Mouse (Mus musculus) bone marrow macrophage, adult 2 months (primary cell): ENCODE data around the gene Shmt2. TPM values are rescaled to one million over a fixed set of nuclear protein-coding genes. Genes with fewer than 3 reads are reported as not detected.

Source experiments
- H3K27ac ChIP-seq: 2 replicates; pipeline ENCODE4 v1.5.1; 2012; ENCODE audit warnings: low read depth, low read length; ENCODE audit not compliant: insufficient read depth
- H3K4me1 ChIP-seq: 2 replicates; pipeline ENCODE4 v1.6.1; 2012; ENCODE audit warnings: low read length; ENCODE audit not compliant: control insufficient read depth, insufficient read depth
- H3K4me3 ChIP-seq: 2 replicates; pipeline ENCODE4 v1.5.1; 2012; ENCODE audit warnings: mild to moderate bottlenecking, low read length, moderate library complexity; ENCODE audit not compliant: insufficient read depth
- CTCF ChIP-seq: IDR thresholded peaks from 2 replicates; pipeline ENCODE4 v1.5.1; 2012; ENCODE audit warnings: low read depth, mild to moderate bottlenecking, low read length, moderate library complexity
- POLR2A ChIP-seq: IDR thresholded peaks from 2 replicates; pipeline ENCODE4 v1.6.1; 2012; ENCODE audit warnings: mild to moderate bottlenecking, low read depth, low read length, borderline replicate concordance
- polyA plus RNA-seq: library from polyadenylated mRNA; stranded (reverse); fragments of >200 nt; gene quantifications from 2 replicates; pipeline ENCODE4 v1.2.4, GENCODE M21; 2012; ENCODE audit not compliant: missing spikeins, insufficient read depth, insufficient read length

Shmt2 gene
- polyA plus RNA-seq: 21.0 and 22.8 TPM in 2 replicates

GRCm38 (mm10) chr10:127522088-127522581 lies at the start of gene Shmt2:
Gene Shmt2 (minus strand): TSS chr10:127522444.
- peak within 1 kb of the TSS; percentile 18; the same call in 1 of the 2 replicates for H3K27ac ChIP-seq
- peak within 1 kb of the TSS; percentile 86 for H3K4me3 ChIP-seq
- TF ChIP-seq CTCF (no peak), POLR2A (no peak)
- H3K4me1 ChIP-seq: peaks cover 17% of the 10 kb centered on the region

- no peak for TF ChIP-seq CTCF
- TF ChIP-seq POLR2A: no peak
- no peak overlapping the region for H3K27ac ChIP-seq
- peaks cover 6% of the 10 kb centered on the region for H3K4me1 ChIP-seq
- H3K4me3 ChIP-seq: no peak overlapping the region
Measured at GRCm38 (mm10) chr10:127570937-127571641, 48.8 kb upstream of the Shmt2 start.

GRCm38 (mm10) chr10:127570384-127570783 lies 48.1 kb upstream of the Shmt2 start:
- Histone ChIP-seq H3K27ac (peak overlapping the region; percentile 12; the same call in 1 of the 2 replicates), H3K4me1 (peaks cover 6% of the 10 kb centered on the region), H3K4me3 (no peak overlapping the region)
- TF ChIP-seq CTCF: no peak
- TF ChIP-seq POLR2A: no peak

- Histone ChIP-seq H3K4me1 (peaks cover 6% of the 10 kb centered on the region), H3K27ac (peak overlapping the region; percentile 34), H3K4me3 (no peak overlapping the region)
- TF ChIP-seq CTCF (peak; percentile 76), POLR2A (no peak)
Measured at GRCm38 (mm10) chr10:127569450-127569849, 47.2 kb upstream of the Shmt2 start.

GRCm38 (mm10) chr10:127566553-127567326 lies 44.5 kb upstream of the Shmt2 start:
- H3K27ac ChIP-seq: no peak overlapping the region
- TF ChIP-seq POLR2A: no peak
- TF ChIP-seq CTCF: no peak
- no peak overlapping the region for H3K4me3 ChIP-seq
- peaks cover 6% of the 10 kb centered on the region for H3K4me1 ChIP-seq

GRCm38 (mm10) chr10:127564301-127564700 lies 42.1 kb upstream of the Shmt2 start:
- H3K4me3 ChIP-seq: no peak overlapping the region
- no peak overlapping the region for H3K27ac ChIP-seq
- H3K4me1 ChIP-seq: no peaks in the 10 kb centered on the region
- TF ChIP-seq CTCF (no peak), POLR2A (no peak)

- no peak for TF ChIP-seq CTCF
- TF ChIP-seq POLR2A: no peak
- Histone ChIP-seq H3K4me3 (no peak overlapping the region), H3K27ac (no peak overlapping the region), H3K4me1 (no peaks in the 10 kb centered on the region)
Measured at GRCm38 (mm10) chr10:127563840-127564239, 41.6 kb upstream of the Shmt2 start.

GRCm38 (mm10) chr10:127561145-127561544 lies 38.9 kb upstream of the Shmt2 start:
- TF ChIP-seq POLR2A (no peak), CTCF (no peak)
- no peak overlapping the region for H3K4me3 ChIP-seq
- H3K27ac ChIP-seq: no peak overlapping the region
- H3K4me1 ChIP-seq: no peaks in the 10 kb centered on the region

GRCm38 (mm10) chr10:127557397-127557796 lies 35.2 kb upstream of the Shmt2 start:
- TF ChIP-seq POLR2A: no peak
- TF ChIP-seq CTCF: peak; percentile 67
- H3K4me3 ChIP-seq: no peak overlapping the region
- H3K27ac ChIP-seq: no peak overlapping the region
- H3K4me1 ChIP-seq: no peaks in the 10 kb centered on the region

- Histone ChIP-seq H3K27ac (no peak overlapping the region), H3K4me3 (no peak overlapping the region), H3K4me1 (no peaks in the 10 kb centered on the region)
- no peak for TF ChIP-seq POLR2A
- peak; percentile 54 for TF ChIP-seq CTCF
Measured at GRCm38 (mm10) chr10:127555703-127556102, 33.5 kb upstream of the Shmt2 start.
